Mouse (Mus musculus): ENCODE measurements around the gene Kcnk4. TPM values are rescaled to one million over a fixed set of nuclear protein-coding genes. Genes with fewer than 3 reads are reported as not detected.

Kcnk4 gene
- 1.4 and 1.7 TPM in 2 replicates for polyA plus RNA-seq (2015; fragmentation: Nextera tagmentation; extraction: Ambion mirVana)

- Histone ChIP-seq H3K4me3 (replicated peaks) (peak within 1 kb of the TSS; percentile 50), H3K9me3 (replicated peaks) (no peaks in the 10 kb centered on the region), H3K4me2 (replicated peaks) (peak within 1 kb of the TSS; percentile 94), H3K27ac (replicated peaks) (no peak within 1 kb of the TSS), H3K36me3 (no peaks in the 10 kb centered on the region), H3K27me3 (peaks cover 63% of the 10 kb centered on the region), H3K4me1 (peaks cover 19% of the 10 kb centered on the region), H3K9ac (peak within 1 kb of the TSS; percentile 33; the same call in 1 of the 2 replicates)
- no peak; the same call in 1 of the 2 replicates for ATAC-seq (ENCODE audit: insufficient number of reproducible peaks, low FRiP score, low TSS enrichment, low read depth)
- 8% methylated on average over 23 of the region's 23 CpGs for WGBS
These were observed at the start of gene Kcnk4 for GRCm38 (mm10) chr19:6934195-6934977. Gene Kcnk4, minus strand, starts transcription at chr19:6934515.

- H3K36me3 ChIP-seq, result peaks cover 32% of the 10 kb centered on the region
- H3K27ac ChIP-seq (replicated peaks), result no peak overlapping the region
- whole genome bisulfite sequencing, result 91% methylated on average over 5 of the region's 5 CpGs
- H3K9me3 ChIP-seq (replicated peaks), result no peaks in the 10 kb centered on the region
- H3K27me3 ChIP-seq, result no peaks in the 10 kb centered on the region
- no peak overlapping the region for H3K4me3 ChIP-seq (replicated peaks)
- no peak overlapping the region for H3K9ac ChIP-seq
- H3K4me1 ChIP-seq, result peaks cover 40% of the 10 kb centered on the region
- no peak overlapping the region for H3K4me2 ChIP-seq (replicated peaks)
- no peak for ATAC-seq (ENCODE audit: insufficient number of reproducible peaks, low FRiP score, low TSS enrichment, low read depth)
These were observed 49.3 kb upstream of the Kcnk4 start for GRCm38 (mm10) chr19:6983621-6984020.

- Histone ChIP-seq H3K4me3 (replicated peaks) (peak overlapping the region; percentile 71), H3K27ac (replicated peaks) (no peak overlapping the region), H3K36me3 (peaks cover 40% of the 10 kb centered on the region), H3K4me2 (replicated peaks) (no peak overlapping the region), H3K27me3 (no peaks in the 10 kb centered on the region), H3K9me3 (replicated peaks) (no peaks in the 10 kb centered on the region), H3K9ac (no peak overlapping the region), H3K4me1 (peaks cover 49% of the 10 kb centered on the region)
- 87% methylated on average over 4 of the region's 4 CpGs for WGBS
- ATAC-seq (ENCODE audit: insufficient number of reproducible peaks, low FRiP score, low TSS enrichment, low read depth), result no peak
These were observed 47.1 kb upstream of the Kcnk4 start for GRCm38 (mm10) chr19:6981465-6981864.

GRCm38 (mm10) chr19:6980381-6981093 is 46.2 kb upstream of the Kcnk4 start, which contains the start of gene Fkbp2:
Gene Fkbp2, minus strand, starts transcription at chr19:6980501.
- peak within 1 kb of the TSS; percentile 87 for H3K4me2 ChIP-seq (replicated peaks)
- peak; percentile 90 for ATAC-seq (ENCODE audit: insufficient number of reproducible peaks, low FRiP score, low TSS enrichment, low read depth)
- under 1% methylated on average over 38 of the region's 38 CpGs for WGBS
- H3K9me3 ChIP-seq (replicated peaks), result no peaks in the 10 kb centered on the region
- H3K27me3 ChIP-seq, result no peaks in the 10 kb centered on the region
- H3K9ac ChIP-seq, result peak within 1 kb of the TSS; percentile 76
- peak within 1 kb of the TSS; percentile 96 for H3K27ac ChIP-seq (replicated peaks)
- peaks cover 50% of the 10 kb centered on the region for H3K4me1 ChIP-seq
- peak within 1 kb of the TSS; percentile 71 for H3K4me3 ChIP-seq (replicated peaks)
- peaks cover 38% of the 10 kb centered on the region for H3K36me3 ChIP-seq

GRCm38 (mm10) chr19:6979486-6980380 is 45.4 kb upstream of the Kcnk4 start:
- ATAC-seq (ENCODE audit: insufficient number of reproducible peaks, low FRiP score, low TSS enrichment, low read depth), result peak; percentile 93
- Histone ChIP-seq H3K4me3 (replicated peaks) (peak overlapping the region; percentile 71), H3K9ac (peak overlapping the region; percentile 76), H3K4me1 (peaks cover 52% of the 10 kb centered on the region), H3K4me2 (replicated peaks) (peak overlapping the region; percentile 87), H3K27ac (replicated peaks) (peak overlapping the region; percentile 96), H3K9me3 (replicated peaks) (no peaks in the 10 kb centered on the region), H3K27me3 (no peaks in the 10 kb centered on the region), H3K36me3 (peaks cover 30% of the 10 kb centered on the region)
- WGBS, result under 1% methylated on average over 59 of the region's 59 CpGs

GRCm38 (mm10) chr19:6979001-6979479 is 44.7 kb upstream of the Kcnk4 start:
- 10% methylated on average over 11 of the region's 11 CpGs for WGBS
- H3K4me2 ChIP-seq (replicated peaks), result peak overlapping the region; percentile 87
- ATAC-seq (ENCODE audit: insufficient number of reproducible peaks, low FRiP score, low TSS enrichment, low read depth), result no peak
- no peaks in the 10 kb centered on the region for H3K27me3 ChIP-seq
- H3K9ac ChIP-seq, result peak overlapping the region; percentile 76
- peak overlapping the region; percentile 81 for H3K27ac ChIP-seq (replicated peaks)
- peaks cover 53% of the 10 kb centered on the region for H3K4me1 ChIP-seq
- peak overlapping the region; percentile 71 for H3K4me3 ChIP-seq (replicated peaks)
- H3K36me3 ChIP-seq, result peaks cover 25% of the 10 kb centered on the region
- H3K9me3 ChIP-seq (replicated peaks), result no peaks in the 10 kb centered on the region

GRCm38 (mm10) chr19:6978639-6978974 is 44.3 kb upstream of the Kcnk4 start:
- peak overlapping the region; percentile 81 for H3K27ac ChIP-seq (replicated peaks)
- no peaks in the 10 kb centered on the region for H3K9me3 ChIP-seq (replicated peaks)
- peak overlapping the region; percentile 87 for H3K4me2 ChIP-seq (replicated peaks)
- 34% methylated on average over 3 of the region's 3 CpGs for WGBS
- no peak overlapping the region for H3K9ac ChIP-seq
- H3K4me3 ChIP-seq (replicated peaks), result peak overlapping the region; percentile 71
- H3K4me1 ChIP-seq, result peaks cover 57% of the 10 kb centered on the region
- H3K27me3 ChIP-seq, result no peaks in the 10 kb centered on the region
- H3K36me3 ChIP-seq, result peaks cover 21% of the 10 kb centered on the region
- ATAC-seq (ENCODE audit: insufficient number of reproducible peaks, low FRiP score, low TSS enrichment, low read depth), result no peak

GRCm38 (mm10) chr19:6977759-6978638 is 43.7 kb upstream of the Kcnk4 start:
- ATAC-seq (ENCODE audit: insufficient number of reproducible peaks, low FRiP score, low TSS enrichment, low read depth), result no peak
- Histone ChIP-seq H3K9me3 (replicated peaks) (no peaks in the 10 kb centered on the region), H3K4me3 (replicated peaks) (peak overlapping the region; percentile 71; the same call in 1 of the 2 replicates), H3K27ac (replicated peaks) (peak overlapping the region; percentile 41), H3K4me1 (peaks cover 57% of the 10 kb centered on the region), H3K9ac (no peak overlapping the region), H3K27me3 (no peaks in the 10 kb centered on the region), H3K36me3 (peaks cover 18% of the 10 kb centered on the region), H3K4me2 (replicated peaks) (peak overlapping the region; percentile 87; the same call in 1 of the 2 replicates)
- 67% methylated on average over 13 of the region's 13 CpGs for WGBS

GRCm38 (mm10) chr19:6975537-6976521 is 41.5 kb upstream of the Kcnk4 start, which contains the start of gene Plcb3:
Gene Plcb3, minus strand, starts transcription at chr19:6976470.
- H3K36me3 ChIP-seq, result peaks cover 8% of the 10 kb centered on the region
- under 1% methylated on average over 16 of the region's 16 CpGs for WGBS
- H3K4me2 ChIP-seq (replicated peaks), result peak within 1 kb of the TSS; percentile 76

More at GRCm38 (mm10) chr19:6975537-6976521, 41.5 kb upstream of the Kcnk4 start, which contains the start of gene Plcb3:
- ATAC-seq (ENCODE audit: insufficient number of reproducible peaks, low FRiP score, low TSS enrichment, low read depth), result no peak
- Histone ChIP-seq H3K4me3 (replicated peaks) (peak within 1 kb of the TSS; percentile 65), H3K9ac (peak within 1 kb of the TSS; percentile 66), H3K27me3 (no peaks in the 10 kb centered on the region), H3K9me3 (replicated peaks) (no peaks in the 10 kb centered on the region), H3K27ac (replicated peaks) (peak within 1 kb of the TSS; percentile 91), H3K4me1 (peaks cover 69% of the 10 kb centered on the region)
